In the genomic region with DNA sequence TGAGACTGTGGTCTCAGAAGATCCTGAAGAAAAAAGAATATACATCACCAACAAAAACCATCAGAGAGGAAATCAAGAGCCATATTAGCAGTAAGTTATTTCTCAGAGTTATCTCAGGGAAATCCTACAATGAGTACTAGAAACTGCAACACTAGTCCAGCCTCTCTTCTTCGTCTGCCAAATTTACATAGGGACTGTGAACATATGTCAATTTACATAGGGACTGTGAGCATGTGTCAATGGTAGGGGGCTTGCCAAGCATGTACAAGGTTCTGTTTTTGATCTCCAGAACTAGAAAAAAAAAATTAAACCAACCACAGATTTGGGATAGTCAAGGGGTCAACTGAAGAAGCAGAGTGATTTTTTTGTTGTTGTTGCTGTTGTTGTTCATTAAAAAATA, we compare ENCODE assay signal across 17 mouse cellular contexts. TPM values are rescaled to one million over a fixed set of nuclear protein-coding genes. Genes with fewer than 3 reads are reported as not detected.
"Had no signal": no experiment of that assay in that cellular context is flagged by ENCODE, and none has a peak within 500 bp of the region (broad histone marks: within the 10 kb centered on the region; RNA-seq: fewer than 3 reads in every experiment).

No protein-coding gene starts in this region.

- H3K4me2 ChIP-seq: neural tube, embryonic 15.5 days; stomach, embryonic 15.5 days had no signal

- DNase-seq: retina, postnatal 1 day; right cerebral cortex, adult 18-20 months; right cerebral cortex, postnatal 14 days; right cerebral cortex, postnatal 25 days; right cerebral cortex, postnatal 4 days; spleen, adult 18-20 months; thymus, adult 18-20 months; thymus, adult 2 months; thymus, postnatal 14 days; thymus, postnatal 25 days; thymus, postnatal 36 days; thymus, postnatal 4 days had no signal

- H3K36me3 ChIP-seq: neural tube, embryonic 15.5 days; stomach, embryonic 15.5 days had no signal

- H3K9ac ChIP-seq: neural tube, embryonic 15.5 days; stomach, embryonic 15.5 days had no signal

- H3K9me3 ChIP-seq: neural tube, embryonic 15.5 days; stomach, embryonic 15.5 days had no signal

- H3K27ac ChIP-seq: neural tube, embryonic 15.5 days; stomach, embryonic 15.5 days; stomach, postnatal 0 days had no signal

- H3K4me3 ChIP-seq: neural tube, embryonic 15.5 days; stomach, embryonic 15.5 days had no signal

- H3K27me3 ChIP-seq: neural tube, embryonic 15.5 days; stomach, embryonic 15.5 days had no signal

RNA-seq across cellular contexts. Expression of gene Lix1, which starts 48.6 kb away (rescaled TPM):
- total RNA-seq: neutrophil, adult 5-6 weeks had no signal
- polyA plus RNA-seq: small intestine, adult 2 months had no signal
